Mouse (Mus musculus) layer of hippocampus, adult 11-12 months (tissue): Measurements from ENCODE around the gene Sycp2l.

ENCODE experiments used
- DNase-seq: peaks from one replicate; pipeline ENCODE4 v3.0.0; 2022; ENCODE audit warnings: low spot score

The Sycp2l gene

DNA sequence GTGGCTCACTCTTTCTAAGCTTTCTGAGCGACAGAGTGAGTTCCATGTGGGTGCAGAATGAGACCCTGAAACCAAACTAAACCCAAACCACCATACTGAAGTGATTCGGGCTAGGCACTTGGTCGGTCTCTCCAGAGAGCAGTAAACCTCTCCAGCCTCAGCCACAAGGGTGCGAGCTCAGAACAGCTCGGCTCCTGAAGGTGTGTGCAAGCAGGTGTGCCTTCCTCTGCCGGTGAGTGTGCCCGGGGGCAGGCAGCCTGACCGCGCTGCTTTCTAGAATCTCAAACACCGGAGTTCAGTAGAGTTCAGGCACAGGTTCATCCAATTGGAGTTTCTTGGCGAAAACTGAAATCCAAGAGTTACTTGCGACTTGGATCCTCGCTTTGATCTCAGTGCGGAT lies at the start of gene Sycp2l:
Gene Sycp2l, plus strand, starts transcription at position 368 of the 400 bp plus-strand sequence.
- no peak for DNase-seq

DNA sequence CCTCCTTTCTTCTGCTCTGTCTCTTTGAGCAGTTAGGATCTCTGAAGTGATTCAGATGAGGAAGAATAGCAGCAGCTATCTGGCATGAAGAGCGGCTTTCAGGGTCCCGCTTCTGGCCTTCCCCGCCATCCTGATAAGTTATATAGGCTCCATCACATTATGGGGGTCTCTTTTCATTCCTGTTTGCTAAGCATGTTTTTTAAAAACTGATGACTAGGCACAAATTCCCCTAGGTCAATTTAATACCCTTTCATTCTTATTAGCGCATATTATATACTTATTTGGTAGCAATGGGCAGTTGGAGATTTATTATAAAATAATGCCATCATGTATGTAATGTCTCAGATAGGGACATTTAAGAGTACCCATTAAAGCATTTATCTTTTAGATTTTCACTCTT lies 46.5 kb upstream of the Sycp2l start:
- no peak for DNase-seq

DNA sequence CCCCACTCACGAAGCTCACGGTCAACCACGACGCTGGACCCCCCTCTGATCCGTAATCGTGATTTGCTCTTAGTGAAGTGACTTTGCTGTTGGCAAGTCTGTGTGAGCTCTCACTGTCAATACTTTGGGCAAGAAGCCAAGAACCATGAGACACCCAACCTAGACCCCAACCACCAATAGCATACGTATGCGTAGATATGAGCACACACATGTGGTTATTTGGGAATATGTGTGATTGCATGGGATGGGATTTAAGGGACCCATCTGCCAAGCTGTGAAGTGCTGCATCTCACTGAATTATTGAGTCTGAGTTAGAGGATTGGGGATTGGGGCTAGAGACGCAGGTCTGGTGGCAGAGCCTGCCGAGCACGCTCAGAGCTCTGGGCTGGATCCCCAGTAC lies 42.5 kb upstream of the Sycp2l start:
- no peak for DNase-seq

DNA sequence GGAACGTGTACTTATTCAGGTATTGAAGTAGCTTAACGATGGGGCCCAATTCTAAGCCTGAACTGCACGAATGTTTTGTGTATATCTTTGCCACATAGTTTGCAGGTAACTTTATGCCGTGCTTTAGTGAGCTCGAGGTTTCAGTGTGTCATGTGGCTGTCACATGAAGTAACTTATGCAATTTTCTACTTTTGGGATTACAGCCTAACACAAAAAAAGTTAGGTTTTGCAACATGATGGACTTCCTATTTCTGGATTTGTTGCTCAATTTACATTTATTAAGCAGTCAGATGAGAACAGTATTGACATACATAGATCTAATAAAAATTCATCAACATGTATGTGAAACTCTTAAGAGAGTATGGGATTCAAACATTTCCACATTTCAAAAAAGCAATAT lies 40.3 kb upstream of the Sycp2l start:
- no peak for DNase-seq

DNA sequence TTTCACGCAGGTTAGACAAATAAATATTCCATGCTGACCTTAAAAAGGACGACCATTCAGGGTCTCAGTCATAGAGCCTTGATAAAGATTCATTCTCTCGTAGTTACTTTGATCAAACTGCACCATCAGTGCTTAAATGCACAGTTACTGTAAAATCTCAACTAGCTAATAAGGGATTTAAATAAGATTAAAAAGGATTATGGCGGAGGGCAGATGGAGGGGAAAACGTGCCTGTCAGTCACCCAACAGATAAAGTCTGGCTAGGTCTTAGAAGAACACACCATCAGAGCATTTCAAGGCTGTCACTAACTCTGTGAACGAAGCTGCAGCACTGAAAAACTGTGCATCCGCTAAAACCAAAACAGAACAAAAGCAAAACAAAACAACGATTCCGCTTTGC lies 36.2 kb upstream of the Sycp2l start:
- no peak for DNase-seq

DNA sequence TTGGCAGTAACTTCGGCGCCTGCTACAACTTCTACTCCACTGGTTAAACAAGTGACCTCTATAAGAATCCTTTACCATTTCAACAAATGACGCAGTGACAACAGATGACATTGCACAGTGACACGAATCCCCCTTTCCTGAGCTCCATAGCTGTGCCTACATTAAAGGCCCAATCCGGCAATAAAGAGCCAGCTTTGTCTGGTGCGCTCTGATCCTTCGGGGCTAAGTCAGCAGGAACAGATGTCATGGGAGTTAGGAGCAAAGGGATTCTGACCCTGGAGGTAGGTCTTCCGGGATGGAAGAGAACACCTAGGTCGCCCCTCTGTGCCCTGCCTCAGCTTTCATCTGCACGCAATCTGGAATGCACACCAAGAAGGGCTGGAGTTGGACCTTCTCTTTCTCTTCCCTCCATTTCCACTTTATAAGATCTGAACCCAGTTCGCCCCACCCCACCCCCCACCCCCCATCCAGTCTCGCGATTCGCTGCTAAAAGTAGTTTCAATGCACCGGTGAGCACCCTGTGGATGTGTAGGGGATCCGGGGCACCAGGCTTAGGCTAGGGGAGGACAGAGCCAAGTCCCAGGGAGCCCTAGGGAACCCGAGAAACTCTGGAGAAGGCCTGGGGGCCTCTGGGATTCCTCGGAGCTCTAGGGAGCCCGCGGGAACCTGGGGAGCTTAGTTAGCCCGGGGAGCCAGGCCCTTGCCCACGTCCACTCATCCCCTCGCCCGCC lies 35.3 kb upstream of the Sycp2l start:
- DNase-seq = no peak

DNA sequence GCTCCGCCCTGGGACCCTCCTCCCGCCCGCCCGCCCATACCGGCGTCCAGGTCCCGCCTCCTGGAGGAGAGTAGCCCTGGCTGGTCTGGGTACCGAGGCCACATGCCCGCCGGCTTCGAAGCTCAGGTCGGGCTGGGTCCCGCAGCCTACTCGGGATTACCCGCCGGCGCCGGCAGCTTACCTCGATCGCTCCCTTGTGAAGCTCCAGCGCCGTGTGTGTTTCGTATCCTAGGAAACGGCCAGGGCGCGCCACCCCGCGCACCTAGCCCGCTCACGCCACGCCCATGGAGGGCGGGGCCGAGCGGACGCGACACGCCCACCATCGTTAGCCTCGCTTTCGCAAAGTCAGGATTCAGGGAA lies 34.7 kb upstream of the Sycp2l start, which contains the start of gene Mak:
Gene Mak, minus strand, starts transcription at position 286 of the 360 bp plus-strand sequence.
- DNase-seq = peak; percentile 53

DNA sequence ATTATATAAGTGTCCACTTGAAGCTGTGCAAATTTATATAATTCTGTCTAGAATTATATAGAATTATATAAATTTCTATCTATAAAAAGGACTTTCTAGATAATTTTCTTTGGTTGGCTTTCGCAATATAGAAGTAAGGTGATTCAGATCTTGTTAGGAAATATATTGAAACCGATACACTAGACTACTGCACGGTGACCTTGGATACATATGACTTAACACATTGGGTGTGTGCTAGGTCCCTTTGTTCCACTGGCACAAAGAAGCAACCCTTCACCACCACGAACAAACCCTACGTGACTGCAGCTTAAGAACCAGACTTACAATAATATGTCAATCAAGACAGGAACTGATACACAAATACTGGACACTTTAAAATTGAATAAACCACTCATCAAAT lies 34.2 kb upstream of the Sycp2l start:
- DNase-seq = no peak

DNA sequence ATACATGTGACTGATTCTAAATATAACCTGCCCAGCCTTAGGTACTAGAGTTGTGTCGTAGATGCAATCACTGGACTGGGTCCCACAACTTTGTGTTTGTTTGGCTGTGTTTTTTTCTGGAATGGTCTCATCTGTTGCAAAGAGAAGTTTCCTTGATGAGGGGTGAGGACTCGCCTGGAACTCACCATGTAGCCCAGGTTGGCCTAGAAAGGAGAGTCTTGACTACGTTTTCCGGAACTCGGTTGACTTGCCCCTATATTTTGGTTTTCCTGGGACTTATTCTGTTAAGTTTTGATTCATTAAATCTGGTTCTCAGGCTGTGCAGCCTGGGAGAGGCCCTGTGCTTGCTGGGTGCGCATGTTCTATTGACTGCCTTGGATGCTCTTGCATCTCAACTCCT lies 33.4 kb upstream of the Sycp2l start:
- no peak for DNase-seq

DNA sequence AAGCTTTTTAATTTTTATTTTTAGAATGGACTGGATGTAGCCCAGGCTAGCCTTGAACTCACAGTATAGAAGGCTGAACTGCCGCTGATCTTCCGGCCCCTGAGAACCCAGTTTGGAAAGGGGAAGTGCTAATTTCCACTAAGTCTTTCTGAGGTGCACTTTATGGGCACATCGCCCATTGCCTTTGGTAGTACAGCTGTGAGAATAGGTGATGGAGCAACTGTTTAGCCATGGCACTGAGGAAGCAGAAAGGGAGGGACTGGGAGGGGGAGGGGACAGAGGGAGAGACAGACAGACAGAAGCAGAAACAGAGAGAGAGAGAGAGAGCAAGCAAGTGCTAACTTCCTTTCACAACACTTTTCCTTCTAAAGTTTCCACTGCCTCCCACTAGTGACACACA lies 29.6 kb upstream of the Sycp2l start:
- no peak for DNase-seq

DNA sequence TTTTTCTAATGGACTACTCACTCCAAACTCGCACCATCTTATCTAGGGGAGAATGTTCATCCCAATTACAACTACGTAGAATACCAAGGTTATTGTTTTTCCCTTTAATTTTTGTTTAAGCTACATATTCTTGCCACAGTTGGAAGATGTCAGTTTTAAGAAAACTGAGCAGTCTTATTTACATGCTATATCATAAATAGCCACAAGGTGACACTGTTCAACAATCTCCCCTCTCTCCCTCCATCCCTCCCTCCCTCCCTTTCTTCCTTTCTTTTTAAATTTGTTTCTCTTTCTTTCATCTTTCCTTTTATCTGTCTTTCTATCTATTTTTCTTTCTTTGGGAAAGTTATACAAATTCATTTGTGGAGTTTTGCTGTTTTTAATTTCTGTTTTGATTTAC lies 29.0 kb upstream of the Sycp2l start:
- DNase-seq = no peak

DNA sequence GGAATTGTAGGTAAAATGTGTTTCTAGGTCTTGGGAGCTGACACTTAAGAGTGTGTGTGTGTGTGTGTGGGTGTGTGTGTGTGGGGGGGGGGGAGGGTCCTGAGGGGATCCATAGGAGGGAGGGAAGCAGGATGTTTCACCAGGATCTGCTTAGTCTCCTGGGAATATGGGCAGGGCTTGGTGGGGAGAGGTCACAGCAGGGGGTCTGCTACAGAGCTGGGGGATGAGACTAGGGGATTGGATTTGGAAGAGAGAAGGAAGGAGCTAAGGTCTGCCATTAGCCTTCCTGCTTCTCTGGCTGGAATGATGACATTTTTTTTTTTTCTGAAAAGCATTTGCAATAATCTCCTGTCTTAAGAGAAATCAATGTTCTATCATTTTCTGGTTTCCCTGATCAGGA lies 25.4 kb upstream of the Sycp2l start:
- no peak for DNase-seq

DNA sequence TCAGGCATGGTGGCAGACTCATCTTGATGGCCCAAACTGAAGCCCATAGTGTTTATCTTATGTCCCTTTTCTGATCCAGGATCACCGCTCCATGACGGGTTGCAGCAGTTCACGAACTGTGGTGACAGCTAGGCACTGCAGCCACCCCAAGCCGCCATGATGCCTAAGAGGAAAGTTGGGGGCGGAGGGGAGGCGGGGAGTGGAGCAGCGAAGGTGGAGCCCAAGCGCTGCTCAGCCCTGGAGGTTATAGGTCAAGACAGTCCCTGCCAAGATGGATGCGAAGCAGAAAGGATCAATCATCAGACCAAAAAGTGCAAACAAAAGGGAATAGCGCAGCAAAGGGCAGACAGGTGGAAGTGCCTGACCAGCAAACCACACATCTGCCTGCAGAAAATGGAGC lies 22.8 kb upstream of the Sycp2l start:
- no peak for DNase-seq

DNA sequence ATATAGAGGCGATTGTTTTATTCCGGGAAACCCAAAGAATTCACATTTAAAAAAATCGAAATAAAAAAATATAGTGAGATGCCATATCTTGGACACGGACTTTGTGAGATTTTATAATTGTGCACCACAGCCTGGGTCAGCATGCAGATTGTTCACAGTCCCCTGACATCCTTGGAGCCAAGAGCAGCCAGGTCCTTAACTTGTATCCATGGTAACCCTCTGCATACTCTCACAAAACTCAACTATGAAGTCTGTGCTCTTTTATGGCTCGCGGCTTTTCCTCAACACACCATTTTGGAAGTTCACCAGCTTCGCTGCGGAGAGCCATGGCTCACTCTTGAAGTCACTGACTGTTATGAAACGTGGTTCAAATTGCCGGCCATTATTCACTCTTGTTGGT lies 19.9 kb upstream of the Sycp2l start:
- no peak for DNase-seq

DNA sequence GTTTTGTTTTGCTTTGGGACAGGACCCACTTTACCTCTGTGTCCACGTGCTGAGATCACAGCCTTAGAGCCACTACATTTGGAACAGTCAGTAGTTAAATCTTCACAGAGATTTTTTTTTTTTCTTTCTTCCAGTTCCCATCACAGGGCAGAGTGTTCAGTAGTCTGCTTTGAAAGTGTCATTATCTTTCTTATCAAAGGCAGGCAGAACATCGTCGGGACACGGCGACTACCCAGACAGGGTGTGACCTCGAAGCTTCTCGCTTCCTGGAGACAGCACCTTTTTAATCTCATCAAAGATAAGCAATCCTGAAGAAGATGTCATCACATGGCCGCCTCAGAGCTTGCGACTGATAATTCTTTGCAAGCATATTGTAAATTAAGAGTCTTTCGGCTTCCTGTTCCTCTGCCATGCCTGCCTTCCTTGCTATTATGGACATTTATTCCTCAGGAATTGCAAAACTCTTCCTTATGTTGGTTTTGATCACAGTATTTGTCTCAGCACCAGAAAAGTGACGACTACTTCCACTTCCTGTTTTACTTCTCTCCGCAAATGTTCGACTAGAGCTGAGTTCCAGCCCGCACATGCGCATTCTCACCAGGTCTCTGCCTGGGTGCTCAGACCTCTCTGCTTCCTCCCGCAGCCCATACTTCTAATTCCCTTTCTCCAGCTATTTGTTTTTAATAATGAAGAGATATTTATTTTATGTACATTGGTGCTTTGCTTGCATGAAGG lies 16.6 kb upstream of the Sycp2l start:
- DNase-seq = peak; percentile 20

DNA sequence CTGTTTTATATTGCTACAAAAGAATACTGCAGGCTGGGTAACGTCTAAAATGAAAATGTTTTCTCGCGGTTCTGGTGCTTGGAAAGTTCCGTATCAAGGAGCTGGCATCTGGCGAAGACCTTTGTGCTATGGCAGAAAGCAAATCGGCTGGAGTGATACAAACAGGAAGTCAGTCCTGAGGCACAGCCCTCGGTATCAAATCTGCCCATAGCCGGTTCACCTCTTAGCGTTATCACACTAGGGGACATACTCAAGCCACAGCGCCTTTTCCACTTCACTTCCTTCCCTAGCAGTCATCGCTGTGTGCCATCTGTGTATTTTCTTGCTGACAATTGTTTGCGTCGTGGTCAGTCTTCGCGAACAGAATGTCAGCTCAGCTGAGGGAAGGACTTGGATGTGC lies 15.8 kb upstream of the Sycp2l start:
- no peak for DNase-seq

DNA sequence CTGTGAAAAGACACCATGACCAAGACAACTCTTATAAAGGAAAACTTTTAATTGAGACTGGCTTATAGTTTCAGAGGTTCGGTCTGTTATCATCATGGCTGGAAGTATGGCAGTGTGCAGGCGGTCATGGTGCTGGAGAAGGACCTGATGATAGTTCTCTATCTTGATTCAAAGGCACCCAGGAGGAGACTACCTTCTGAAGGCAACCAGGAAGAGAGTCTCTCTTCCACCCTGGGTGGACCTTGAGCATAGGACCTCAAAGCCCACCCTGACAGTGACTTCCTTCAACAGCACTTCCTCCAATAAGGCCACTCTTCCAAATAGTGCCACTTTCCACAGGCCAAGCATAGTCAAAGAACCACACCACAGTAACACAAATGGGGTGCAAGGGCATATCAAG lies 14.1 kb upstream of the Sycp2l start:
- DNase-seq = no peak

DNA sequence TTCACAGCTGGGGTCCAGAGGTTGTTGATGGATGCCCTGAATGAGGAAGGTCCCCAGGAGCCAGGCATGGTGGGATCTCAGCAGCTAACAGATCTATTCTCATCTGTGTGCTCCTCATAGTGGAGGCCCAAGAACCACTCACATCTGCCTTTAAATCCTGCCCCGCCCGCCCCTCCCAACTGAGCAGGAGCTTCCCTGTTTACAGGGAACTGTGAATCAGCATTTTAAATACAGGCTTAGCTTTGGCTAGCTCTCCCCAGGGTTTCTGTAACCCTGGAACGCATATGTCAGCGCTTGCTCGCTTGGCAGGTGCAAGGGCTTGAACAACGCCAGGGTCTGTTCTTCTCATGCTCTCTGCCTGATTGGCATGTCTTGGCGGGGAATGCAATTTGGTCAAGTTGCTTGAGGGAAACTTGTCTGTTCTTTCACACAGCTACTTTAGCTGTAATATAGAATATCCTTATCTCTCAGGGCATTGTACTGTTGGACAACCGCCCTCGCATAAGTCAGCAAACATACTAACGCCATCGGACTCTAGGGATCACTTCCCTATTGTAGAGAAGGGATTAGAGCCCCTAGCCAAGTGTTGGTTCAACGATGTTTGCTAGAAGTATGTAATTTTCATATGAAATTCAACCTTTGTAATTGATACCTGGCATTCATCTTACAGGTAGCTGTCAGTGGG lies 10.1 kb upstream of the Sycp2l start:
- no peak for DNase-seq

DNA sequence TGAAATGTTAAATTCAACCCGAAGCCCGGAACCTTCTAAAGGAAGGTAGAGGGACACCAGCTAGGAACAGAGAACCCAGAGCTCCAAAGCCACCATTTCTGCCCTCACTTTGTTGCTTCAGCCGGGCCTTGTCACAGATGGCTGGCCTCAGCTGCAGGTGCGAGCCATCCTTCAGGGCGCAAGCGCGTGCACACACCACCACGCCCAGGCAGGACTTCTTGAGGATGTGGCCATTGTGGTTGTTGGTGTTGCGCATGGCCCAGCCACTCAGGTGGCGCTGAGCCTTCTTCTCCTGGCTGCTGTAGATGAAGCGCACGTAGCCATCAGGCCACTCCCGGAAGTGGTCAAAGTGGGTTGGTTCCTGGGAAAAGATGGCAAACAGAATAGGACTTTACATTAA lies 8.6 kb upstream of the Sycp2l start:
- no peak for DNase-seq

DNA sequence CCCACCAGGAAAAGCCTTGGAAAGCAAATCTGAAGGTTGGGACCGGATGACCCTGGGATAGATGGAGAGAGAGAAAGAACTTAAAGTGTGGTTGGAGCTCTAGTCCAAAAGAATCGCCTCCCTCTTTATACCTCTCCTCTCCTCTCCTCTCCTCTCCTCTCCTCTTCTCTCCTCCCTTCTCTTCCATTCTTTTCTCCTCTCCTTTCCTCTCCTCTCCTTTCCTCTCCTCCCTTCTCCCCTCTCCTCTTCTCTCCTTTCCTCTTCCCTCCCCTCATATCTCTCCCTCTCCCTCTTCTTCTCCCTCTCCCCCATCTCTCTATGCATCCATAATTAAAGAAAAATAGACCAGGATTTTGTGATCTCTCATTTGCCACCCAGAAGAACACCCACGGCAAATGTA lies 3.2 kb upstream of the Sycp2l start, which contains the start of gene Gcm2:
Gene Gcm2, minus strand, starts transcription at position 101 of the 400 bp plus-strand sequence.
- no peak for DNase-seq

DNA sequence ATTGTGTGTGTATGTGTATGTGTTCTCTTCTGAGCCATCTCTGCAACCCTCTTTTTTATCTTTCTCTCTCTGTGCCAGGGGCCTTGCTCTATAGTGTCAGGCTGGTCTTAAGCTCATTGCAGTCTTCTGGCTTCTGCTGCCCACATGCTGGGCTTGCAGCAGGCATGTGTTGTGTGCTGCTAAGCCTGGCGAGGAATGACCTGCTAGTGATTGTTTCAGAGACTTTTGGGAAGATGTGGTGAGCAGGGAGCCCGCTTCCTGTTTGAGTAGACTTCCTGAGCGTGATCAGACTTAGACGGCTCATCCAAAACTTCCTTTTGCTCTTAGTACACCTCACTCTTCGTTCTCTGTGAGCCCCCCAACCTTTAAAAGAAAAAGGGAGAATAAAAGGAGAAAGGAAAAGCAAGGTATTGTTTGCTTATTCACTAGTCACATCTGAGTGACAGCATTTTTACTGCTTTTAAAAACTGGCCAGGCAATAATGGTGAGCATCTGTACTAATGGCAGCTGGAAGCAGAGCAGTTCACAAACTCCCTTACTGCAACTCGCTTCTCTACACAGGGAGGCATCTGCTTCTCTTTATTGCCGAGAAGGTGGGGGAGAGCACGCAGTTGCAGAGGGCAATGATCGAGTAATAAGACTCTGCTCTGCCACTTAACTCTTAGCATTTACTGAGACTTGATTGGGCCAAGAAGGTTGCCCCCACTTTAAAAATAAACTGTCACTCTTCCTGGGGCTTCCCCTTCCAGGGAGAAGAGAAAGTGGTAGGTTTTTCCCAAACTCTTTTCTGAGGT lies 5.2 kb downstream of the Sycp2l start:
- peak; percentile 22 for DNase-seq

DNA sequence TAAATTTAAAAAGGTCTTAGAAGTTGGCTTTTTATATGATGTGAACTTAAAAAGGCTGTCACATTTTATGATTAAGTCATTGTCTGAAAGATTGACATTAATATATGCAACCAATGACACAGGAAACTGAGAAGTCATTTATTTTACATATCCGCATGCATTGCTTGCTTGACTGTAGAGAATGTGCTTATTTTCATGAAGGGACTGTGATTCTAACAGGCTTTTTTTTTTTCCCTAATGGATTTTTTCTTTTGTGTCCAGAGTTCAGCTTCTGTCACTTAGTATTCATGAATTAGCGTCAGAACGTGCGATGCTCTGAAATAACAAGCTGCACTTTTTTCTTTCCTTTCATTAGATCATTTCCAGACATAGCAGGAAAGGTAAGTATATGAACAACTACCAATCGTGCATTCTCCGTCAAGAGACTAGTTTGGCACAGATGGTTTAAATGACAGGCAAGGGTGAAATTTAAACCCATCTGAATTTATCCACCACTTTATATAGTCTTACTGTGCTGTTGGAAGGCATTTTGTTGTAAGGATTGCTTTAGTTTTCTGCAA lies 9.6 kb downstream of the Sycp2l start:
- DNase-seq = no peak
